In genomic region chr9:89610592-89610991, GRCm38 (mm10) we compare ENCODE assay signal across 28 mouse cellular contexts. TPM values are rescaled to one million over a fixed set of nuclear protein-coding genes. Genes with fewer than 3 reads are reported as not detected.
DNase-seq lines count a peak whose midpoint lies in the region; ATAC-seq and TF ChIP-seq lines count a peak whose summit lies in the region.
"Had no signal": no experiment of that assay in that cellular context is flagged by ENCODE, and none has a peak within 500 bp of the region (broad histone marks: within the 10 kb centered on the region; RNA-seq: fewer than 3 reads in every experiment).

No protein-coding gene starts in this region.

- no peaks in the 10 kb centered on the region for H3K27me3 ChIP-seq in heart, embryonic 11.5 days (ENCODE audit: control insufficient read depth, insufficient read depth, low read length)
- no peaks in the 10 kb centered on the region for H3K27me3 ChIP-seq in neural tube, embryonic 14.5 days (ENCODE audit: control insufficient read depth, insufficient read depth, low read length)
- H3K27me3 ChIP-seq in intestine, postnatal 0 days (replicated peaks; ENCODE audit: control insufficient read depth, insufficient read depth, low read length) = no peaks in the 10 kb centered on the region
- H3K27me3 ChIP-seq: limb, embryonic 13.5 days had no signal

- H3K4me3 ChIP-seq in heart, embryonic 11.5 days (ENCODE audit: low read depth, low read length) = no peak overlapping the region
- H3K4me3 ChIP-seq in neural tube, embryonic 14.5 days (ENCODE audit: low read depth, low read length) = no peak overlapping the region
- H3K4me3 ChIP-seq in intestine, postnatal 0 days (ENCODE audit: low read depth, low read length) = no peak overlapping the region
- no peak overlapping the region for H3K4me3 ChIP-seq in gastrocnemius, adult 2 months
- H3K4me3 ChIP-seq: erythroblast, embryonic 14.5 days; limb, embryonic 13.5 days had no signal

- H3K9ac ChIP-seq in heart, embryonic 11.5 days (ENCODE audit: low read depth, low read length) = no peak overlapping the region
- no peak overlapping the region for H3K9ac ChIP-seq in neural tube, embryonic 14.5 days (replicated peaks; ENCODE audit: low read depth, low read length)
- H3K9ac ChIP-seq in intestine, postnatal 0 days (ENCODE audit: low read depth, low read length) = no peak overlapping the region
- H3K9ac ChIP-seq: limb, embryonic 13.5 days had no signal

- no peak overlapping the region for H3K27ac ChIP-seq in heart, embryonic 11.5 days (ENCODE audit: low read depth, low read length)
- H3K27ac ChIP-seq in neural tube, embryonic 14.5 days (ENCODE audit: low read depth, low read length) = peak overlapping the region; percentile 12; the same call in 1 of the 2 replicates
- H3K27ac ChIP-seq in intestine, postnatal 0 days (ENCODE audit: low read depth, low read length) = no peak overlapping the region
- H3K27ac ChIP-seq in gastrocnemius, adult 2 months = no peak overlapping the region
- H3K27ac ChIP-seq: hindbrain, embryonic 14.5 days; kidney, postnatal 0 days; limb, embryonic 13.5 days had no signal

- no peak overlapping the region for H3K4me2 ChIP-seq in heart, embryonic 11.5 days
- H3K4me2 ChIP-seq in neural tube, embryonic 14.5 days (ENCODE audit: low read depth, low read length) = no peak overlapping the region
- H3K4me2 ChIP-seq in intestine, postnatal 0 days (replicated peaks; ENCODE audit: low read depth) = no peak overlapping the region
- H3K4me2 ChIP-seq: hindbrain, embryonic 14.5 days; limb, embryonic 13.5 days; liver, embryonic 11.5 days; midbrain, embryonic 11.5 days had no signal

- no peaks in the 10 kb centered on the region for H3K9me3 ChIP-seq in heart, embryonic 11.5 days (replicated peaks; ENCODE audit: control insufficient read depth, low read length)
- H3K9me3 ChIP-seq in neural tube, embryonic 14.5 days (ENCODE audit: control insufficient read depth, low read length) = no peaks in the 10 kb centered on the region
- H3K9me3 ChIP-seq in intestine, postnatal 0 days (ENCODE audit: control insufficient read depth) = no peaks in the 10 kb centered on the region
- H3K9me3 ChIP-seq: limb, embryonic 13.5 days had no signal

- no peak for DNase-seq in heart, adult 9 months (ENCODE audit: low spot score in 2 of 2)
- DNase-seq in neural tube, embryonic 10.5 days (ENCODE audit: extremely low spot score, low spot score) = no peak
- no peak for DNase-seq in gastrocnemius, adult 2 months
- no peak for DNase-seq in cerebellum, postnatal 36 days
- DNase-seq: adrenal gland, postnatal 36 days; cerebellum, adult 2 months; cerebellum, postnatal 14 days; heart, postnatal 4 days; kidney, adult 8-10 months; kidney, postnatal 4 days; lung, postnatal 36 days; thymus, adult 18-20 months; thymus, postnatal 25 days had no signal

- peak; percentile 26; the same call in 1 of the 2 replicates for ATAC-seq in heart, embryonic 11.5 days (replicated peaks; ENCODE audit: insufficient number of reproducible peaks, low FRiP score, low TSS enrichment)
- ATAC-seq in neural tube, embryonic 14.5 days (ENCODE audit: low read depth) = no peak
- ATAC-seq in intestine, postnatal 0 days = peak; percentile 44; the same call in 1 of the 2 replicates
- ATAC-seq: forebrain, embryonic 16.5 days had no signal

- intact Hi-C loops in gastrocnemius, adult 2 months (cut with DNase I) = no loop called here

- TF ChIP-seq CTCF in intestine, postnatal 0 days (IDR thresholded peaks at IDR 0.05; ENCODE audit: low read depth) = no peak
- TF ChIP-seq CTCF in gastrocnemius, adult 2 months (IDR thresholded peaks at IDR 0.05) = no peak

- WGBS in heart, embryonic 11.5 days (ENCODE audit: insufficient replicate concordance) = 16% methylated on average over 4 of the region's 4 CpGs
- WGBS in neural tube, embryonic 14.5 days = 60% methylated on average over 4 of the region's 4 CpGs
- WGBS in intestine, postnatal 0 days = 16% methylated on average over 4 of the region's 4 CpGs

- peaks cover 8% of the 10 kb centered on the region for H3K4me1 ChIP-seq in heart, embryonic 11.5 days (ENCODE audit: control insufficient read depth, insufficient read depth, low read length)
- no peaks in the 10 kb centered on the region for H3K4me1 ChIP-seq in neural tube, embryonic 14.5 days (ENCODE audit: control insufficient read depth, insufficient read depth, low read length)
- H3K4me1 ChIP-seq in intestine, postnatal 0 days (replicated peaks; ENCODE audit: control insufficient read depth, insufficient read depth, low read length) = peaks cover 5% of the 10 kb centered on the region

- H3K36me3 ChIP-seq in heart, embryonic 11.5 days (ENCODE audit: control insufficient read depth, insufficient read depth, low read length) = no peaks in the 10 kb centered on the region
- H3K36me3 ChIP-seq in neural tube, embryonic 14.5 days (ENCODE audit: control insufficient read depth, insufficient read depth, low read length) = no peaks in the 10 kb centered on the region
- no peaks in the 10 kb centered on the region for H3K36me3 ChIP-seq in intestine, postnatal 0 days (ENCODE audit: control insufficient read depth, insufficient read depth)
- H3K36me3 ChIP-seq: limb, embryonic 13.5 days had no signal

RNA-seq across cellular contexts. Expression of gene Minar1, which starts 12.3 kb away (rescaled TPM):
- 0.07 TPM in 2 replicates for polyA plus RNA-seq in heart, embryonic 11.5 days (2014; fragmentation: Nextera tagmentation; extraction: Ambion mirVana)
- 4.2 and 8.8 TPM in 2 replicates for polyA plus RNA-seq in neural tube, embryonic 14.5 days (2014; fragmentation: Nextera tagmentation; extraction: Ambion mirVana)
- 0.08 TPM in 2 replicates for polyA plus RNA-seq in intestine, postnatal 0 days (2015; fragmentation: Nextera tagmentation; extraction: Ambion mirVana)
- under 1 TPM in 1 of 2 experiments, not detected in 1; 0.08 TPM for total RNA-seq in gastrocnemius, adult 2 months (2021)
- total RNA-seq: gastrocnemius, adult 8-10 months; megakaryocyte, adult 5-6 weeks; MEL had no signal
- polyA plus RNA-seq: erythroblast, embryonic 14.5 days; forebrain, embryonic 11.5 days; kidney, postnatal 0 days; lung, embryonic 16.5 days had no signal
